Mouse (Mus musculus) stomach, postnatal 0 days (tissue): ENCODE measurements around the gene Dock1. TPM values are rescaled to one million over a fixed set of nuclear protein-coding genes. Genes with fewer than 3 reads are reported as not detected.

Experiments used
- ATAC-seq: fragments of 200-750 bp; cut with Nextera tagmentation; 2 replicates; pipeline ENCODE4 v1.8.0; 2017; ENCODE audit not compliant: low FRiP score, low TSS enrichment
- DNase-seq: peaks from one replicate; pipeline ENCODE4 v3.0.0-alpha.2; 2016; ENCODE audit warnings: low spot score
- H3K27ac ChIP-seq: fragments of 300-500 bp; sonication (generic); replicated peaks from 2 replicates; pipeline ENCODE4 v1.5.1; 2014; ENCODE audit warnings: mild to moderate bottlenecking, control low read depth
- H3K27me3 ChIP-seq: fragments of 300-500 bp; sonication (generic); 2 replicates; pipeline ENCODE4 v1.6.1; 2014; ENCODE audit warnings: low read length; ENCODE audit not compliant: control insufficient read depth, insufficient read depth
- H3K36me3 ChIP-seq: fragments of 300-500 bp; sonication (generic); 2 replicates; pipeline ENCODE4 v1.6.1; 2014; ENCODE audit warnings: low read length, mixed read lengths; ENCODE audit not compliant: control insufficient read depth, insufficient read depth
- H3K4me1 ChIP-seq: fragments of 300-500 bp; sonication (generic); replicated peaks from 2 replicates; pipeline ENCODE4 v1.6.1; 2014; ENCODE audit warnings: antibody characterized with exemption; ENCODE audit not compliant: control insufficient read depth, insufficient read depth
- H3K4me2 ChIP-seq: fragments of 300-500 bp; sonication (generic); replicated peaks from 2 replicates; pipeline ENCODE4 v1.6.1; 2014; ENCODE audit warnings: low read depth, mild to moderate bottlenecking, control low read depth, moderate library complexity
- H3K4me3 ChIP-seq: fragments of 300-500 bp; sonication (generic); 2 replicates; pipeline ENCODE4 v1.5.1; 2014; ENCODE audit warnings: low read depth, low read length, control low read depth
- H3K9ac ChIP-seq: fragments of 300-500 bp; sonication (generic); 2 replicates; pipeline ENCODE4 v1.6.1; 2014; ENCODE audit warnings: mild to moderate bottlenecking, low read length, control low read depth, mixed read lengths
- H3K9me3 ChIP-seq: fragments of 300-500 bp; sonication (generic); 2 replicates; pipeline ENCODE4 v1.6.1; 2016; ENCODE audit warnings: low read length; ENCODE audit not compliant: control insufficient read depth
- CTCF ChIP-seq: IDR thresholded peaks from 2 replicates; pipeline ENCODE4 v1.5.1; 2016; ENCODE audit warnings: antibody characterized with exemption, low read depth, mild to moderate bottlenecking, moderate library complexity
- EP300 ChIP-seq: optimal IDR thresholded peaks from 2 replicates; pipeline ENCODE3; 2016; ENCODE audit warnings: antibody characterized with exemption
- WGBS: fragments of 180-500 bp; shearing (Covaris S2); extraction: QIAGEN DNeasy Blood & Tissue Kit; methylation state at CpG from one replicate; pipeline ENCODE4 v1.1.7; 2014; 5-methylcytosine and 5-hydroxymethylcytosine counted together
- polyA plus RNA-seq: library from polyadenylated mRNA; unstranded; fragments of >200 nt; fragmentation: Nextera tagmentation; extraction: Ambion mirVana; gene quantifications from 2 replicates; pipeline ENCODE4 v1.2.1, GENCODE M21; 2015

The Dock1 gene
- polyA plus RNA-seq, 1 experiment from 2014 or later, result 8.5 TPM

- H3K27ac ChIP-seq, result no peak overlapping the region
Observed at GRCm38 (mm10) chr7:134690118-134690517, 19.7 kb downstream of the Dock1 start.

GRCm38 (mm10) chr7:134690806-134691205 lies 20.4 kb downstream of the Dock1 start:
- H3K9ac ChIP-seq, result no peak overlapping the region
- no peak for ATAC-seq

More at GRCm38 (mm10) chr7:134690118-134690517, 19.7 kb downstream of the Dock1 start:
- peaks cover 4% of the 10 kb centered on the region; the same call in 1 of the 2 replicates for H3K4me1 ChIP-seq
- H3K27me3 ChIP-seq, result no peaks in the 10 kb centered on the region
- DNase-seq (no peak), ATAC-seq (no peak)
- 72% methylated on average over 5 of the region's 5 CpGs for WGBS
- no peak overlapping the region for H3K9ac ChIP-seq
- H3K4me2 ChIP-seq, result no peak overlapping the region
- TF ChIP-seq CTCF (no peak), EP300 (no peak)
- no peak overlapping the region for H3K4me3 ChIP-seq
- H3K9me3 ChIP-seq, result no peaks in the 10 kb centered on the region
- no peaks in the 10 kb centered on the region for H3K36me3 ChIP-seq

GRCm38 (mm10) chr7:134693325-134693724 lies 22.9 kb downstream of the Dock1 start:
- Histone ChIP-seq H3K4me3 (no peak overlapping the region), H3K4me2 (no peak overlapping the region), H3K27ac (no peak overlapping the region), H3K4me1 (peaks cover 9% of the 10 kb centered on the region; the same call in 1 of the 2 replicates), H3K27me3 (no peaks in the 10 kb centered on the region), H3K9me3 (no peaks in the 10 kb centered on the region), H3K36me3 (no peaks in the 10 kb centered on the region), H3K9ac (no peak overlapping the region)
- ATAC-seq (no peak), DNase-seq (no peak)
- TF ChIP-seq EP300 (no peak), CTCF (no peak)
- 81% methylated on average over 1 of the region's 1 CpGs for WGBS

More at GRCm38 (mm10) chr7:134690806-134691205, 20.4 kb downstream of the Dock1 start:
- Histone ChIP-seq H3K4me2 (no peak overlapping the region), H3K27me3 (no peaks in the 10 kb centered on the region), H3K4me3 (no peak overlapping the region), H3K27ac (no peak overlapping the region), H3K4me1 (peaks cover 9% of the 10 kb centered on the region; the same call in 1 of the 2 replicates), H3K9me3 (no peaks in the 10 kb centered on the region), H3K36me3 (no peaks in the 10 kb centered on the region)
- 89% methylated on average over 3 of the region's 3 CpGs for WGBS
- TF ChIP-seq EP300, result no peak
- no peak for TF ChIP-seq CTCF
- DNase-seq, result no peak

GRCm38 (mm10) chr7:134695431-134695830 lies 25.0 kb downstream of the Dock1 start:
- Histone ChIP-seq H3K4me1 (peaks cover 11% of the 10 kb centered on the region; the same call in 1 of the 2 replicates), H3K9me3 (no peaks in the 10 kb centered on the region), H3K4me3 (no peak overlapping the region), H3K36me3 (no peaks in the 10 kb centered on the region), H3K27me3 (no peaks in the 10 kb centered on the region), H3K4me2 (no peak overlapping the region), H3K9ac (no peak overlapping the region), H3K27ac (no peak overlapping the region)
- DNase-seq (no peak), ATAC-seq (no peak)
- TF ChIP-seq EP300 (no peak), CTCF (no peak)
- 66% methylated on average over 4 of the region's 4 CpGs for WGBS

- Histone ChIP-seq H3K36me3 (no peaks in the 10 kb centered on the region), H3K4me3 (no peak overlapping the region), H3K4me1 (peaks cover 11% of the 10 kb centered on the region; the same call in 1 of the 2 replicates), H3K27me3 (no peaks in the 10 kb centered on the region), H3K9me3 (no peaks in the 10 kb centered on the region), H3K4me2 (no peak overlapping the region), H3K27ac (no peak overlapping the region), H3K9ac (no peak overlapping the region)
- DNase-seq (no peak), ATAC-seq (no peak)
- WGBS, result 70% methylated on average over 10 of the region's 10 CpGs
- TF ChIP-seq EP300 (no peak), CTCF (no peak)
Observed at GRCm38 (mm10) chr7:134696126-134696979, 25.9 kb downstream of the Dock1 start.

- Histone ChIP-seq H3K4me2 (no peak overlapping the region), H3K9me3 (no peaks in the 10 kb centered on the region), H3K36me3 (no peaks in the 10 kb centered on the region), H3K27ac (no peak overlapping the region), H3K27me3 (no peaks in the 10 kb centered on the region), H3K9ac (no peak overlapping the region), H3K4me1 (peaks cover 11% of the 10 kb centered on the region; the same call in 1 of the 2 replicates), H3K4me3 (no peak overlapping the region)
- ATAC-seq (no peak), DNase-seq (no peak)
- TF ChIP-seq CTCF (no peak), EP300 (no peak)
- WGBS, result 62% methylated on average over 4 of the region's 4 CpGs
Observed at GRCm38 (mm10) chr7:134697479-134697878, 27.0 kb downstream of the Dock1 start.
